Mouse (Mus musculus) hindbrain, embryonic 16.5 days (tissue): ENCODE data around the gene Jak2. TPM values are rescaled to one million over a fixed set of nuclear protein-coding genes. Genes with fewer than 3 reads are reported as not detected.

Source experiments
- ATAC-seq: fragments of 200-750 bp; cut with Nextera tagmentation; 2 replicates; pipeline ENCODE4 v1.8.0; 2017; ENCODE audit warnings: moderate TSS enrichment, moderate library complexity
- H3K27ac ChIP-seq: fragments of 300-500 bp; sonication (generic); 2 replicates; pipeline ENCODE4 v1.5.1; 2014; ENCODE audit warnings: low read depth, mild to moderate bottlenecking, control low read depth, low read length, moderate library complexity
- H3K27me3 ChIP-seq: fragments of 300-500 bp; sonication (generic); replicated peaks from 2 replicates; pipeline ENCODE4 v1.6.1; 2014; ENCODE audit warnings: low read length; ENCODE audit not compliant: control insufficient read depth, insufficient read depth
- H3K36me3 ChIP-seq: fragments of 300-500 bp; sonication (generic); 2 replicates; pipeline ENCODE4 v1.6.1; 2014; ENCODE audit warnings: mild to moderate bottlenecking, low read length, moderate library complexity, mixed read lengths; ENCODE audit not compliant: control insufficient read depth, insufficient read depth
- H3K4me1 ChIP-seq: fragments of 300-500 bp; sonication (generic); 2 replicates; pipeline ENCODE4 v1.6.1; 2014; ENCODE audit warnings: low read depth, low read length; ENCODE audit not compliant: control insufficient read depth, insufficient read depth
- H3K4me2 ChIP-seq: fragments of 300-500 bp; sonication (generic); 2 replicates; pipeline ENCODE4 v1.6.1; 2014; ENCODE audit warnings: mild to moderate bottlenecking, low read length, control low read depth, moderate library complexity
- H3K4me3 ChIP-seq: fragments of 300-500 bp; sonication (generic); 2 replicates; pipeline ENCODE4 v1.5.1; 2014; ENCODE audit warnings: mild to moderate bottlenecking, low read length, control low read depth, moderate library complexity
- H3K9ac ChIP-seq: fragments of 300-500 bp; sonication (generic); 2 replicates; pipeline ENCODE4 v1.6.1; 2014; ENCODE audit warnings: low read depth, mild to moderate bottlenecking, control low read depth, low read length, moderate library complexity
- H3K9me3 ChIP-seq: fragments of 300-500 bp; sonication (generic); 2 replicates; pipeline ENCODE4 v1.6.1; 2014; ENCODE audit warnings: mild to moderate bottlenecking, low read length, moderate library complexity; ENCODE audit not compliant: control insufficient read depth
- WGBS: fragments of 180-500 bp; shearing (Covaris S2); extraction: QIAGEN DNeasy Blood & Tissue Kit; methylation state at CpG from one replicate; pipeline ENCODE4 v1.1.7; 2014; 5-methylcytosine and 5-hydroxymethylcytosine counted together
- polyA plus RNA-seq: library from polyadenylated mRNA; unstranded; fragments of >200 nt; fragmentation: Nextera tagmentation; extraction: Ambion mirVana; gene quantifications from 2 replicates; pipeline ENCODE4 v1.2.1, GENCODE M21; 2015

Jak2 gene
- polyA plus RNA-seq, 1 experiment from 2014 or later: 6.2 TPM

DNA sequence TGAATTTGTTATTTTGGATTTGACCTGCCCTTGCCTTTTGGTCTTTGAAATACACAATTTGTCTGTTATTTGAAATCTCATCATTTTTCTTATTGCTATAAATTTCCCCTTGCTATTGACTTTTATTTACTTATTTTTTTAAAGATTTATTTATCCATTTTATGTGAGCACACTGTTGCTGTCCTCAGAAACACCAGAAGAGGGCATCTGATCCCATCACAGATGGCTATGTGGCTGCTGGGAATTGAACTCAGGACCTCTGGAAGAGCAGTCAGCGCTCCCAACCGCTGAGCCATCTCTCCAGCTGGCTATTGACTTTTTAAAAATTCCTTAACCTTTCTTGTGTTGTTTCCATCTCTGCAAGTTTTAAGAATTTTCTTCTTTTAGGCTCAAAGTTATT is 85.0 kb downstream of the Jak2 start:
- Histone ChIP-seq H3K4me3 (no peak overlapping the region), H3K36me3 (no peaks in the 10 kb centered on the region), H3K9me3 (no peaks in the 10 kb centered on the region), H3K4me1 (peaks cover 6% of the 10 kb centered on the region; the same call in 1 of the 2 replicates), H3K27me3 (0 out of 2 replicates have a peak, but pooled peaks cover 2% of the 10 kb centered on the region), H3K9ac (no peak overlapping the region), H3K27ac (no peak overlapping the region), H3K4me2 (no peak overlapping the region)
- 81% methylated on average over 2 of the region's 2 CpGs for WGBS
- no peak for ATAC-seq

GRCm38 (mm10) chr19:29341029-29341428 is 89.4 kb downstream of the Jak2 start:
- WGBS: 82% methylated on average over 4 of the region's 4 CpGs
- ATAC-seq: no peak

DNA sequence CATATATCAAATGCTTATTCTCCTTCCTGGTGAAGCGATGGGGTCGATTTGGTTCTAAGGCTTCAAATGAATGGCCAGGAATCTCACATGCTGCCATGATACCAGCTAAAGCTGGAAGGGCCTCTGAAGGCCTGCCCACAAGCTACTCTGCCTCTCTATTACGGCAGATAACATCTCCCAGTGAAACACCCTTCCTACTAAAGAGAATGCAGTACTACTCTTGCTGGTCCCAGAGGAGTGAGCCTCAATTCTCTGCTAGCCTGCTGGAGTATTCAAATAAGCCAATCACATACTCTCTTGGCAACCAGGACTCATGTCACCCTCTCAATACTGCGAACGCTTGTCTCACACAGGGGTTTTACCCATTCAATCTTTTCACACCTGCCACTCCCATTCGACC is 90.7 kb downstream of the Jak2 start:
- no peak for ATAC-seq
- WGBS: 81% methylated on average over 6 of the region's 6 CpGs
- H3K4me3 ChIP-seq: no peak overlapping the region
- H3K4me2 ChIP-seq: no peak overlapping the region
- H3K27ac ChIP-seq: no peak overlapping the region
- no peaks in the 10 kb centered on the region for H3K9me3 ChIP-seq
- H3K27me3 ChIP-seq: no peaks in the 10 kb centered on the region
- H3K9ac ChIP-seq: no peak overlapping the region
- no peaks in the 10 kb centered on the region for H3K36me3 ChIP-seq
- H3K4me1 ChIP-seq: no peaks in the 10 kb centered on the region

More at GRCm38 (mm10) chr19:29341029-29341428, 89.4 kb downstream of the Jak2 start:
- H3K27me3 ChIP-seq: no peaks in the 10 kb centered on the region
- no peaks in the 10 kb centered on the region for H3K36me3 ChIP-seq
- no peaks in the 10 kb centered on the region for H3K4me1 ChIP-seq
- no peak overlapping the region for H3K4me2 ChIP-seq
- H3K27ac ChIP-seq: no peak overlapping the region
- no peaks in the 10 kb centered on the region for H3K9me3 ChIP-seq
- H3K4me3 ChIP-seq: no peak overlapping the region
- H3K9ac ChIP-seq: no peak overlapping the region

GRCm38 (mm10) chr19:29344868-29345267 is 93.2 kb downstream of the Jak2 start:
- no peak for ATAC-seq
- Histone ChIP-seq H3K27me3 (no peaks in the 10 kb centered on the region), H3K4me1 (no peaks in the 10 kb centered on the region), H3K36me3 (no peaks in the 10 kb centered on the region), H3K27ac (no peak overlapping the region), H3K4me2 (no peak overlapping the region), H3K9me3 (no peaks in the 10 kb centered on the region), H3K4me3 (no peak overlapping the region), H3K9ac (no peak overlapping the region)

DNA sequence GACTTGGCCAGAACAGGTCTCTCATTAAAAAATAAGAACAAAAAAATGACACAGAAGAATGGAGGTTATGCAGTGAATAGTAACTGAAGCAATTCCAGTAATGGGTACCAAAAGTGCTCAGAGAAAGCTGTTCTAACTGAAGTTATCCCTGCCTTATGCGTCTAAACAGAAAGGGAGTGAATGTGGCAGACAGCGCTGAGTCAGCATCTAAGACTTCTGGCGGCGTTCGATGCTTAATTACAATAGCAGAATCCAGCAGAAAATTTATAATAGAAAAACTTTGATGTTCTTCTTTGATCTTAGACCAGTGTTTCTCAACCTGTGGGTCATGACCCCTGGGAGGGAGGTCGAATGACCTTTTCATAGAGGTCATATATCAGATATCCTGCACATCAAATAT is 94.0 kb downstream of the Jak2 start:
- ATAC-seq: no peak
- Histone ChIP-seq H3K4me3 (no peak overlapping the region), H3K27me3 (no peaks in the 10 kb centered on the region), H3K36me3 (0 out of 2 replicates have a peak, but pooled peaks cover 3% of the 10 kb centered on the region), H3K4me1 (no peaks in the 10 kb centered on the region), H3K4me2 (no peak overlapping the region), H3K27ac (no peak overlapping the region), H3K9ac (no peak overlapping the region), H3K9me3 (no peaks in the 10 kb centered on the region)
- 72% methylated on average over 6 of the region's 6 CpGs for whole genome bisulfite sequencing

GRCm38 (mm10) chr19:29350991-29351390 is 99.4 kb downstream of the Jak2 start:
- no peaks in the 10 kb centered on the region for H3K27me3 ChIP-seq
- no peak overlapping the region for H3K27ac ChIP-seq
- no peak overlapping the region for H3K4me2 ChIP-seq
- peaks cover 3% of the 10 kb centered on the region; the same call in 1 of the 2 replicates for H3K4me1 ChIP-seq
- H3K4me3 ChIP-seq: no peak overlapping the region
- H3K9me3 ChIP-seq: no peaks in the 10 kb centered on the region
- H3K9ac ChIP-seq: no peak overlapping the region
- H3K36me3 ChIP-seq: 0 out of 2 replicates have a peak, but pooled peaks cover 3% of the 10 kb centered on the region
- ATAC-seq: no peak
- WGBS: 15% methylated on average over 5 of the region's 5 CpGs

DNA sequence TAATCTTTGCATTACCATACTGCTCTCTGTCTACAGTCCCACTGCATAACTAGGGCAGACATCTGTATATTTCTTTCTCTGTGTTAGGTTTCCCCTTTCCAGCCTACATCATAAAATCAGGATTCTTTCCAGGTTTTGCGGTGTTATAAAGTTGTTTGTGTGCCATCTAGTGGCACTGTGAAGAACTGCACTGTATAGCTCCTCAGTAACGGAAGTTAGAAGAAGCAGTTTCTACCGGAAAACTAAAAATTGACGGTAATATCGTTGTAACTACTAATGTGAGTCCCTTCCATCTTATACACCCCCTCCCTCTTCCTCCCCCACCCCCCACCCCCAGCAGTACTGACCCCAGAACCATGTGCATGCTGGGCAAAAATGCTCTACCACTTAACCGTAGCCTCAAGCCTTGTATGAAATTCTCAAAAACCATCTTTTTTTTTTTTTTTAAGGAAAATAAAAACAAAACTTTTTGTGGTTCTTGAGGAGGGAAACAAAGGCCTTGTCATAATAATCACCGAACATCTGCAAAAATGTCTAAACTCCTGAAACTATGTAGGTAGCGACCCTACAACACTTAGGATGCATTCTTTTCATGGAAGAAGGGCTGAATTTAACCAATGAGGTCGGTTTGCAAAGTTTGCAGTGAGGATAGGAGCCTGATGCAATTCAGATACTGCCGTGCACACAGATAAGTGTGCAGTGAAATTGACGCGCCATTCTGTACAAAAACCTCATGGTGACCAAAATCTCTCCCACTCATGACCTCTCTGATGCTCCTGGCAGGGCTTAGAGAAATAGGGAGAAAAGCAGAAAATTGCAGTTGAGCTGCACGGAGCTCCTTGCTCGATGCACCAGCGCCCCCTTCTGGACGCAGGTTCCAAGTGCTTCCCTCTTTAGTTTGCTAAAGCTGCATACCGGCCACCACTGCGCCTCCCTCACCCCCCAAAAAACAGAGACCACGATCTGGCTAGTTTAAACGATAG is 103.6 kb downstream of the Jak2 start:
- no peak overlapping the region for H3K9ac ChIP-seq
- peak overlapping the region; percentile 55 for H3K4me2 ChIP-seq
- H3K27ac ChIP-seq: peak overlapping the region; percentile 26; the same call in 1 of the 2 replicates
- 4% methylated on average over 20 of the region's 20 CpGs for WGBS
- no peaks in the 10 kb centered on the region for H3K9me3 ChIP-seq
- peaks cover 3% of the 10 kb centered on the region for H3K4me1 ChIP-seq
- H3K27me3 ChIP-seq: no peaks in the 10 kb centered on the region
- peak; percentile 71 for ATAC-seq
- H3K4me3 ChIP-seq: peak overlapping the region; percentile 27
- no peaks in the 10 kb centered on the region for H3K36me3 ChIP-seq

DNA sequence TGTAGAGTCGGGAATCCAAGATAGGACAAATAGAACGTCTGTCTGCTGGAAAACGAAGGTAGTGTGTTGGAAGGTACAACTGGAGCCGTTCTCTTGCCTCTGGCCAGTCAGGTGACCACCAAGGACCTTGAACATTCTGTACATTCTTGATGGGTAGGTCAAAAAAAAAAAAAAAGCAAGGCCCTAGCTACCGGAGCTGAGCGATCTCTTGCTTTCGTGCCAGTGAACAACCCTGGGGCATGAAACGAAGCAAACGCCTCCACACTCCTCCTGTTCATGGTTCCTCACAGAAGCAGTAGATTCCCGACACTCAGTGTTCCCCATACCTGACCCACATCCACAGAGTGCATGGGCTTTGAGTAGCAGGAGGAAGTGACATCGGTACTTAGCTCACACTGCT is 104.7 kb downstream of the Jak2 start:
- H3K4me2 ChIP-seq: no peak overlapping the region
- H3K4me1 ChIP-seq: peaks cover 11% of the 10 kb centered on the region
- H3K9ac ChIP-seq: no peak overlapping the region
- H3K36me3 ChIP-seq: no peaks in the 10 kb centered on the region
- no peak overlapping the region for H3K27ac ChIP-seq
- no peak for ATAC-seq
- H3K4me3 ChIP-seq: no peak overlapping the region
- H3K9me3 ChIP-seq: no peaks in the 10 kb centered on the region
- WGBS: 90% methylated on average over 11 of the region's 11 CpGs
- H3K27me3 ChIP-seq: no peaks in the 10 kb centered on the region

- no peak overlapping the region; the same call in 1 of the 2 replicates for H3K4me2 ChIP-seq
- H3K36me3 ChIP-seq: no peaks in the 10 kb centered on the region
- no peaks in the 10 kb centered on the region for H3K27me3 ChIP-seq
- WGBS: 91% methylated on average over 5 of the region's 5 CpGs
- ATAC-seq: no peak
- no peak overlapping the region for H3K27ac ChIP-seq
- H3K9ac ChIP-seq: no peak overlapping the region
- peaks cover 18% of the 10 kb centered on the region for H3K4me1 ChIP-seq
- H3K4me3 ChIP-seq: no peak overlapping the region
- no peaks in the 10 kb centered on the region for H3K9me3 ChIP-seq
Observed at GRCm38 (mm10) chr19:29360251-29360650, 108.6 kb downstream of the Jak2 start.
